Mouse (Mus musculus) heart, embryonic 14.5 days (tissue): Measurements from ENCODE around the gene Cfb. TPM values are rescaled to one million over a fixed set of nuclear protein-coding genes. Genes with fewer than 3 reads are reported as not detected.
"Not testable (repeated sequence)": the region's sequence is repeated elsewhere in the genome, so short reads cannot be mapped to it uniquely, and the experiment has no call there.

Experiments used
- ATAC-seq: fragments of 200-750 bp; cut with Nextera tagmentation; 2 replicates; pipeline ENCODE4 v1.8.0; 2017; ENCODE audit warnings: low read depth, moderate TSS enrichment; ENCODE audit not compliant: insufficient number of reproducible peaks, insufficient read depth, low FRiP score
- H3K27ac ChIP-seq, 2 experiments: fragments of 200-500 bp in 1 of 2; fragments of 300-500 bp in 1 of 2; sonication (generic) in 1 of 2; replicated peaks in 1 of 2; 2 replicates each; pipeline ENCODE4 v1.5.1; 2012 to 2014; ENCODE audit warnings: low read depth in 2 of 2, low read length in 2 of 2, control low read depth in 1 of 2, mild to moderate bottlenecking in 1 of 2, mixed read lengths in 1 of 2; ENCODE audit not compliant: control insufficient read depth in 1 of 2, insufficient read depth in 1 of 2
- H3K27me3 ChIP-seq: fragments of 300-500 bp; sonication (generic); 2 replicates; pipeline ENCODE4 v1.6.1; 2014; ENCODE audit warnings: mild to moderate bottlenecking, low read length, control low read depth; ENCODE audit not compliant: control insufficient read depth, insufficient read depth
- H3K36me3 ChIP-seq: fragments of 300-500 bp; sonication (generic); 2 replicates; pipeline ENCODE4 v1.6.1; 2014; ENCODE audit warnings: mild to moderate bottlenecking, control low read depth, low read length, mixed read lengths; ENCODE audit not compliant: control insufficient read depth, insufficient read depth
- H3K4me1 ChIP-seq, 2 experiments: fragments of 200-500 bp in 1 of 2; fragments of 300-500 bp in 1 of 2; sonication (generic) in 1 of 2; 2 replicates each; pipeline ENCODE4 v1.6.1; 2012 to 2014; ENCODE audit warnings: low read length in 2 of 2, control low read depth in 1 of 2, mixed read lengths in 1 of 2; ENCODE audit not compliant: control insufficient read depth in 2 of 2, insufficient read depth in 2 of 2
- H3K4me2 ChIP-seq: fragments of 300-500 bp; sonication (generic); 2 replicates; pipeline ENCODE4 v1.6.1; 2014; ENCODE audit warnings: mild to moderate bottlenecking, low read length
- H3K4me3 ChIP-seq, 2 experiments: fragments of 200-500 bp in 1 of 2; fragments of 300-500 bp in 1 of 2; sonication (generic) in 1 of 2; 2 replicates each; pipeline ENCODE4 v1.5.1; 2012 to 2014; ENCODE audit warnings: low read length in 2 of 2, mild to moderate bottlenecking in 2 of 2, control low read depth in 1 of 2, low read depth in 1 of 2, moderate library complexity in 1 of 2; ENCODE audit not compliant: control insufficient read depth in 1 of 2, insufficient read depth in 1 of 2
- H3K9ac ChIP-seq: fragments of 300-500 bp; sonication (generic); 2 replicates; pipeline ENCODE4 v1.6.1; 2014; ENCODE audit warnings: mild to moderate bottlenecking, low read length
- H3K9me3 ChIP-seq: fragments of 300-500 bp; sonication (generic); 2 replicates; pipeline ENCODE4 v1.6.1; 2016; ENCODE audit warnings: low read length, control low read depth; ENCODE audit not compliant: control insufficient read depth
- WGBS: fragments of 180-500 bp; shearing (Covaris S2); extraction: QIAGEN DNeasy Blood & Tissue Kit; methylation state at CpG from one replicate; pipeline ENCODE4 v1.1.7; 2014; 5-methylcytosine and 5-hydroxymethylcytosine counted together
- polyA plus RNA-seq: library from polyadenylated mRNA; unstranded; fragments of >200 nt; fragmentation: Nextera tagmentation; extraction: Ambion mirVana; gene quantifications from 2 replicates; pipeline ENCODE4 v1.2.1, GENCODE M21; 2014

Gene Cfb
- polyA plus RNA-seq, 1 experiment from 2014 or later = 1.2 TPM

DNA sequence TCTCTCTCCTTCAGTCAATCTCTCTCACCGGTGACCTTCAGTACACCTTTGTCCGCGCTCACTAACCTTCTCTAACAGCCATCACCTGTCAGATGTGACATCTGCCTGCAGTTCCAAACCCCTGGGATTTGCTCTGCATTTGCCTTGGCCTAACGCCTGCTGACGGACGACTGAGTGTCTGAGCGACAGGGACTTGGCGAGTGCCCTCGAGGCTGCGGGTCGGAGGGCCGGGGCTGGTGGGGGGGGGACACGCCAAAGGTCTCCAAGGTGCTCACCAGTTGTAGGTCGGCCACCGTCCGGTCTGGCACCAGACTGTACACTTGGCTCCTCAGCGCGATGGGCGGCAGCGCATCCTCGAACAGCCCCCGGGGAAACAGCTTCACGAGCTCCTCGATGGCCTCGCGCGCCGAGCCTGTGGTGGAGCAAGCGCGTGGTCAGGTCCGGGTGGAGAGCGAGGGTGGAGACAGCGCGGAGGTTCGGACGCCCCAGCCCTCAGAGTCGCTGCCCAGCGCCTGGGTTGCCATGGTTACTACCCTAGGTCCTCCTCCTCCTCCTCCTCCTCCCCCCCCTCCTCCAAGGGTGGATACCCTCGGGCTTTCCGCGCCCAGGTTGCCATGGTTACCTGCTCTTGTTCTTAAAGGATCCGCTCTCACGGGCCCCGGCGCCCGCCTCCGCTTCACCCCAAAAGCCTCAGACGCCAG lies 26.0 kb downstream of the Cfb start:
- peak overlapping the region; percentile 88 for H3K9ac ChIP-seq
- peak overlapping the region; percentile 87 to 97 for H3K4me3 ChIP-seq
- H3K9me3 ChIP-seq = 0 out of 2 replicates have a peak, but pooled peaks cover 1% of the 10 kb centered on the region
- peak; percentile 42 for ATAC-seq
- 4% methylated on average over 44 of the region's 48 CpGs for WGBS
- peak overlapping the region; percentile 97 for H3K4me2 ChIP-seq
- peak overlapping the region in 1 of 2 experiments; percentile 61; a peak in 1 of 4 replicates for H3K27ac ChIP-seq
- peaks cover 45% of the 10 kb centered on the region for H3K36me3 ChIP-seq
- H3K4me1 ChIP-seq = peaks cover 7 to 17% of the 10 kb centered on the region in 2 experiments
- no peaks in the 10 kb centered on the region for H3K27me3 ChIP-seq

DNA sequence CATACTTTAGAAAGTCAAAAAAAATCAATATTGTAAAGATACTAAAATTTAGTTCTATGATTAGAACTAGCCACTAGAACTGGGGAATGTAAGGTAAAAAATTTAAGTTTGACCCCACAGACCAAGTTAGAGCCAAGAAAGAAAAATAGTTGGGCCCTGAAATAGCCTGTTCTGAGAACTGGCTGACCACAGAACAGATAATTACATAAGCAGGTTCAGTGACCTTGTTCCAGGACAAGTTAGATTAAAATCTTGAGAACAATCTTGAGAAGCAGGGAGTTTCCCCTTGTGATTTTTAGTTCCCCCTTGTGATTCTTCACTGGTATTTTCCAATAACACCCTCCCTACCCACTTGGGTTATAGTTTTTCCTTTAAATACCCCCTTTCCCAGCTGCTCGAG lies 31.5 kb downstream of the Cfb start:
- H3K27me3 ChIP-seq, H3K4me3 ChIP-seq, H3K27ac ChIP-seq, H3K4me2 ChIP-seq, H3K9ac ChIP-seq, ATAC-seq, H3K4me1 ChIP-seq: not testable (repeated sequence)
- peaks cover 67% of the 10 kb centered on the region for H3K36me3 ChIP-seq
- peaks cover 12% of the 10 kb centered on the region for H3K9me3 ChIP-seq
- WGBS = 95% methylated on average over 1 of the region's 1 CpGs

DNA sequence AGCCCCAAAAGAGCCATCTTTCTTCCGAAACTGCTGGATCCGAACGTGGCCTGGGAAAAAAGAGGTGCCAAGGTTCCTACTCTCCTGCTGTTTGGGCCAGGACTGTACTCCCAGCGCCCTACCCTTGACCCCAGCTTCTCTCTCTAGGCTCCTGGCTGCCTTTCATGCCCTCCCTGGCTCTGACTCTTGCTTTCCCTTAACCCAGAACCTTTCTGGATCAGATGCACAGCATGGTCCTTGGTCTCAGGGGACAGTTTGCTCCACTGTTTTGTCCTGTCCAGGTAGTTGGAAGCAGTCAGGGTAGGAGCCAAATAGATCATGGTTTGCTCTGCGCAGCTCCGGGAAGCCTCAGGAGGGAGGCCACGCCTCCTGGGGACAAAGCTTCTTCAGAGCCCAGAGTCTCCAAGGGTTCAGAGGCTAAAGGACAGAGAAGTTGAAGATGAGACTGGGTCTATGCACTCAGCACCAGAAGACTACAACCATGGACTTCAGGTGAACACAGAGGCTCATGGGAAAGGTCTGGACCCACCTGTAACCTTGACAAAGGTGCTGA lies 47.4 kb downstream of the Cfb start:
- H3K36me3 ChIP-seq = no peaks in the 10 kb centered on the region
- no peak overlapping the region for H3K4me3 ChIP-seq
- H3K4me1 ChIP-seq = no peaks in the 10 kb centered on the region
- ATAC-seq = no peak
- H3K4me2 ChIP-seq = no peak overlapping the region
- H3K9me3 ChIP-seq = no peaks in the 10 kb centered on the region
- 70% methylated on average over 7 of the region's 7 CpGs for WGBS
- H3K27ac ChIP-seq = no peak overlapping the region
- no peak overlapping the region for H3K9ac ChIP-seq
- H3K27me3 ChIP-seq = no peaks in the 10 kb centered on the region

DNA sequence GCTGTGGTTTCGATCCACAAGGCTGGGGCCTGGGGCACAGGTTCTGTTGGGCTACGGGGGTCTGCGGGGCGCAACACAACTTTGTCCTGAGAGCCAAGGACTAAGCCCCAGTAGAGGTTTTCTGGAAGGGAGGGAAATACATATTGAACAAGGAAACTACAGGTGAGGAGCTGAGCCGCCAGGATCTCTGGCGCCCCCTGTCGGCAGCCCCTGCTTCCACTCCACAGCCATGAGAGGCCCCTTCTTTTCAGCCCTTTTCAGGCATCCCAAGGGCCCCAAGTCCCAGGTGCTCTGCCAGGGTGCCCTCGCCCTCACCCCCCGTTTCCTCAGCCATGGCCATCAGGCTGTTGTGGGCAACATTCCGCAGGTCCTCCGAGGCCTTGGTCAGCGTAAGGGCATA lies 48.6 kb downstream of the Cfb start:
- H3K9me3 ChIP-seq, H3K27me3 ChIP-seq, H3K27ac ChIP-seq, H3K4me1 ChIP-seq, H3K36me3 ChIP-seq, H3K4me2 ChIP-seq, H3K4me3 ChIP-seq, ATAC-seq, H3K9ac ChIP-seq: not testable (repeated sequence)
- WGBS = 46% methylated on average over 10 of the region's 12 CpGs

DNA sequence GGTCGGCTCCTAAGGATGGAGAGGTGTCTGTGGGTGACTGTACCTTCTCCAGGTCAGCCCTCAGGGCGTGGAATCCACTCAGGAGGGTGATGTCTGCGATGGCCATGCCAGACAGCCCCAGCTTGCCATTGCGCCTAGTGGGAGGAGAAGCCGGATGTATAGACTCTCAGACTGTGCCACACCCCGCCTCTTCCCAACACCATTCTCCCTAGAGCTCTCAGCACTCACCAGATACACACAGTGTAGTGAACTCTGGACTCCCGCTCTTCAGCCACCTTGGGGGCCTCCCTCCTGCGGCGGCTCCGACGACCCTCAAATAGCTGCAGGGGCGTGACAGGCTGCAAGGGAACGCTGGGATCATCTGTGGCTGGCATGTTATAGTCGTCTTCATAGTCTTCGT lies 51.0 kb downstream of the Cfb start:
- H3K9me3 ChIP-seq = no peaks in the 10 kb centered on the region
- 65% methylated on average over 15 of the region's 15 CpGs for WGBS
- H3K4me1 ChIP-seq = no peaks in the 10 kb centered on the region

DNA sequence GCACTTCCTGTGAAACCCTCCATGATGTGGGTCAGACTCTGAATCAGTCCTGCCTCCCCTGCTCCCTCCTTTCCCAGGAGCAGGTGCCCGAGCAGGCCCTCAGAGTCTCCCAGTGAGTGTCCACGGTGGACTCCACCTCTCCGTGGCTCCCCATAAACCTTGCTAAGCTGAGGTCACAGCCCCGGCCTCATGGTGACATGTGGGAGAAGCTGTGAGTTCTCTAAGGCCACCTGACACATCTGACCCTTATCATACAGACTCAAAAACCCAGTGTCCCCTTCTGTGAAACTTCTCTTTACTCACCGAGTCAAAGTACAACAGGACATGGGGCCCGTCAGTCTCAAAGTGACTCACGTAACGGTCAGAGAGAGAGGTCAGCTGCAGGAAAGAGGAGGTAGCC lies 51.5 kb downstream of the Cfb start:
- 66% methylated on average over 5 of the region's 8 CpGs for WGBS
- H3K9me3 ChIP-seq, H3K4me3 ChIP-seq, H3K27ac ChIP-seq, H3K36me3 ChIP-seq, H3K27me3 ChIP-seq, H3K4me1 ChIP-seq, ATAC-seq, H3K4me2 ChIP-seq, H3K9ac ChIP-seq: not testable (repeated sequence)

More for the DNA sequence above, 51.0 kb downstream of the Cfb start:
- no peak overlapping the region for H3K4me3 ChIP-seq
- no peaks in the 10 kb centered on the region for H3K27me3 ChIP-seq
- H3K4me2 ChIP-seq = no peak overlapping the region
- H3K36me3 ChIP-seq = no peaks in the 10 kb centered on the region
- no peak for ATAC-seq
- no peak overlapping the region for H3K27ac ChIP-seq
- H3K9ac ChIP-seq = no peak overlapping the region

DNA sequence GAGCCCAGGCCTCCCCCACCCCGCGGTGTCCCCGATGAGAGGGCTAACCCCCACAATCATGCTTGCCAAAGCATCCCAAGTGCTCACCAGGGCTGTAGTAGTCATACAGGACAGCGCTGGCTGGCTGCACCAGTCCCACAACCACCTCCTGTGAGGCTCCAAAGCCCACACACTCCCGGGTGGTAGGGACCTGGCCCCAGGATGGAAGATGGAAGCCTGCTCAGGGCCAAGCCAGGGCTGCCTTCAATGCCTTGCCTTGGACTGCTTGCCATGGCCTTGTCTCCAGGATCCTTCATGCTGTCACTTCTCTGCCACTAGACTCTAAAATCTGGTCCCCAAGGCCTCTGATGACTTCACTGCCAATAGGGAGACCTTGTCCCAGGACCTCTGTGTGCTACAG lies 51.9 kb downstream of the Cfb start:
- not testable (repeated sequence) for H3K4me2 ChIP-seq, H3K4me1 ChIP-seq, H3K27ac ChIP-seq, H3K9me3 ChIP-seq, H3K27me3 ChIP-seq, H3K36me3 ChIP-seq, H3K4me3 ChIP-seq, H3K9ac ChIP-seq, ATAC-seq
- WGBS = 81% methylated on average over 5 of the region's 5 CpGs
